Mouse (Mus musculus) left cerebral cortex, adult 2 months (tissue): Measurements from ENCODE around the gene Kcnq5. TPM values are rescaled to one million over a fixed set of nuclear protein-coding genes. Genes with fewer than 3 reads are reported as not detected.
A peak's percentile ranks its signal among the peaks of the same experiment; 100 is the strongest.
"Not testable (repeated sequence)": the region's sequence is repeated elsewhere in the genome, so short reads cannot be mapped to it uniquely, and the experiment has no call there.

ENCODE experiments used
- DNase-seq, 2 experiments: peaks; one replicate each; pipeline ENCODE4 v3.0.0; 2021 to 2022; ENCODE audit warnings: low spot score in 2 of 2, mixed read lengths in 1 of 2; ENCODE audit errors: extremely low spot score in 1 of 2
- H3K27ac ChIP-seq: fragments of 200-600 bp; 2 replicates; pipeline ENCODE4 v1.8.1; 2022
- H3K4me3 ChIP-seq: fragments of 200-600 bp; 2 replicates; pipeline ENCODE4 v1.8.1; 2022
- CTCF ChIP-seq: fragments of 200-600 bp; IDR thresholded peaks from 2 replicates; pipeline ENCODE4 v1.8.1; 2022; ENCODE audit warnings: antibody characterized with exemption, mild to moderate bottlenecking, moderate library complexity
- intact Hi-C: fragments of 180-260 bp; cut with DNase I; formaldehyde crosslinking; loops from one replicate; pipeline ENCODE4 v1.15.1; 2025
- total RNA-seq, 2 experiments: library from RNA; stranded (reverse); gene quantifications; 2 replicates each; pipeline ENCODE4 v1.2.3; 2021

The Kcnq5 gene
- total RNA-seq, 2 experiments from 2014 or later, result 81.3 to 81.5 TPM

GRCm38 (mm10) chr1:21616666-21617065, 345.1 kb downstream of the Kcnq5 start:
- no peak for TF ChIP-seq CTCF
- intact Hi-C loops, result no loop called here
- Histone ChIP-seq H3K27ac (no peak overlapping the region), H3K4me3 (no peak overlapping the region)
- DNase-seq, result peak in 1 of 2 experiments; percentile 22

- Histone ChIP-seq H3K4me3 (no peak overlapping the region), H3K27ac (no peak overlapping the region)
- no peak for DNase-seq
- intact Hi-C loops, result no loop called here
- TF ChIP-seq CTCF, result no peak
Observed at GRCm38 (mm10) chr1:21613933-21614332, 347.8 kb downstream of the Kcnq5 start.

- TF ChIP-seq CTCF, result no peak
- no peak for DNase-seq
- Histone ChIP-seq H3K4me3 (no peak overlapping the region), H3K27ac (no peak overlapping the region)
- intact Hi-C loops, result loop anchor here (10.0 kb wide), 1 partner anchor 361 kb away; the partner anchor contains the start of gene Kcnq5
Observed at GRCm38 (mm10) chr1:21604003-21604402, 357.7 kb downstream of the Kcnq5 start.

GRCm38 (mm10) chr1:21602567-21602966, 359.2 kb downstream of the Kcnq5 start:
- TF ChIP-seq CTCF, result no peak
- no peak overlapping the region for H3K27ac ChIP-seq
- no peak overlapping the region for H3K4me3 ChIP-seq
- DNase-seq, result no peak
- intact Hi-C loops, result loop anchor here (10.0 kb wide), 1 partner anchor 362 kb away; the partner anchor contains the start of gene Kcnq5

GRCm38 (mm10) chr1:21600606-21601005, 361.1 kb downstream of the Kcnq5 start:
- Histone ChIP-seq H3K27ac (no peak overlapping the region), H3K4me3 (no peak overlapping the region)
- no peak for TF ChIP-seq CTCF
- DNase-seq, result no peak
- intact Hi-C loops, result loop anchor here (10.0 kb wide), 1 partner anchor 364 kb away; the partner anchor contains the start of gene Kcnq5

- H3K4me3 ChIP-seq, result no peak overlapping the region
- intact Hi-C loops, result no loop called here
- H3K27ac ChIP-seq, result no peak overlapping the region
- DNase-seq, result no peak
- no peak for TF ChIP-seq CTCF
Observed at GRCm38 (mm10) chr1:21593872-21594271, 367.9 kb downstream of the Kcnq5 start.

- DNase-seq, intact Hi-C loops, H3K27ac ChIP-seq, H3K4me3 ChIP-seq: not testable (repeated sequence)
Observed at GRCm38 (mm10) chr1:21567397-21567796, 394.3 kb downstream of the Kcnq5 start.

GRCm38 (mm10) chr1:21554630-21555029, 407.1 kb downstream of the Kcnq5 start:
- Histone ChIP-seq H3K27ac (peak overlapping the region; percentile 5; the same call in 1 of the 2 replicates), H3K4me3 (no peak overlapping the region)
- intact Hi-C loops, result loop anchor here (2.0 to 10.0 kb wide), 4 partner anchors 48 to 410 kb away; partner anchors contain the start of gene Kcnq5
- TF ChIP-seq CTCF, result no peak
- DNase-seq, result no peak

GRCm38 (mm10) chr1:21552715-21553114, 409.0 kb downstream of the Kcnq5 start:
- peak overlapping the region; percentile 61 for H3K27ac ChIP-seq
- intact Hi-C loops, result loop anchor here (5.0 to 10.0 kb wide), 3 partner anchors 125 to 412 kb away; partner anchors contain the start of gene Kcnq5
- no peak for DNase-seq
- no peak overlapping the region for H3K4me3 ChIP-seq
- TF ChIP-seq CTCF, result no peak

- DNase-seq, result no peak
- H3K4me3 ChIP-seq, result no peak overlapping the region
- intact Hi-C loops, result loop anchor here (5.0 to 10.0 kb wide), 3 partner anchors 211 to 721 kb away; no protein-coding TSS in a partner anchor
- TF ChIP-seq CTCF, result no peak
- no peak overlapping the region for H3K27ac ChIP-seq
Observed at GRCm38 (mm10) chr1:21543909-21544308, 417.8 kb downstream of the Kcnq5 start.

- no peak for TF ChIP-seq CTCF
- peak overlapping the region; percentile 67 for H3K27ac ChIP-seq
- H3K4me3 ChIP-seq, result no peak overlapping the region
- no peak for DNase-seq
- intact Hi-C loops, result loop anchor here (5.0 kb wide), 2 partner anchors 37 to 143 kb away; no protein-coding TSS in a partner anchor
Observed at GRCm38 (mm10) chr1:21539486-21539885, 422.3 kb downstream of the Kcnq5 start.

- TF ChIP-seq CTCF, result no peak
- DNase-seq, result no peak
Observed at GRCm38 (mm10) chr1:21530823-21531222, 430.9 kb downstream of the Kcnq5 start.

GRCm38 (mm10) chr1:21521995-21522394, 439.7 kb downstream of the Kcnq5 start:
- Histone ChIP-seq H3K4me3 (no peak overlapping the region), H3K27ac (no peak overlapping the region)
- DNase-seq, result no peak
- intact Hi-C loops, result no loop called here
- peak; percentile 15 for TF ChIP-seq CTCF

More at GRCm38 (mm10) chr1:21530823-21531222, 430.9 kb downstream of the Kcnq5 start:
- Histone ChIP-seq H3K27ac (no peak overlapping the region), H3K4me3 (no peak overlapping the region)
- intact Hi-C loops, result no loop called here
